8 mouse cellular contexts compared by ENCODE assay signal in the genomic region with DNA sequence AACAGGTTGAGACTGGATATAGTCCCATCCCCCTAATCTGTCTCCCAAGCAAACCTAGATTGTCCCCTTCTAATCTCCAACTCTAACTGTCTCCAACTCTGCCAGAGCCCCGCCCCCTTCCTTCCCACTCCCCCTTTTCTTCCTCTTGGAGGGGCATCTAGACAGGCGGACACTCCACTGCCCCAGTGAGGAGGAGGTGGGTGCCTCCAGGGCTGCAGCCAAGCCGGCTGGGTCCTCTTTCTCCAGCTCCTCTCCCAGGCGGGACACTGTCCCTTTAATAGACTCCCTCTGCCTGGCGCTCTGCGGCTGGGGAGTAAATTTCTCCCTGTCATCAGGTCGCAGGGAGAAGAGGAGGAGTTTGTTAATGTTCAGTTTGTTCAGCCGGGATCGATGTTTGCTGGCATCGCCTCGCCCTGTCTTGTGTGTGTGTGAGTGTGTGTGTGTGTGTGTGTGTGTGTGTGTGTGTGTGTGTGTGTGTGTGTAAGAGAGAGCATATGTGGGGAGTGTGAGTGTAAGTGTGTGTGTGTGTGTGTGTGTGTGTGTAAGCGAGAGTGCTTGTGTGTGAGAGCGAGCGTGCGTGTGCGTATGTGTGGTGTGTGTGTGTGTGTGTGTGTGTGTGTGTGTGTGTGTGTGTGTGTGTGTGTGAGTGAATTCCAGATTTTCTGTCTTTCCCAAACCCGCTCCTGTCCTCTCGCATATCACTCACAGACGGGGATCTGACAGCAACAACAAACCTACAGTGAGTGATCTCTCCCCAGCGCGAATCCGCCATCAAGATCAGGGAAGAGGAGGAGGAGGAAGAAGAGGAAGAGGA. TPM values are rescaled to one million over a fixed set of nuclear protein-coding genes. Genes with fewer than 3 reads are reported as not detected.
DNase-seq lines count a peak whose midpoint lies in the region; ATAC-seq lines count a peak whose summit lies in the region.

Gene Tshz2, plus strand, starts transcription at position 676 of the 814 bp plus-strand sequence.

- no peaks in the 10 kb centered on the region for H3K36me3 ChIP-seq in forebrain, embryonic 16.5 days (ENCODE audit: control insufficient read depth, insufficient read depth)
- no peaks in the 10 kb centered on the region for H3K36me3 ChIP-seq in lung, embryonic 15.5 days

- peaks cover 2% of the 10 kb centered on the region; the same call in 1 of the 2 replicates for H3K27me3 ChIP-seq in forebrain, embryonic 16.5 days (replicated peaks; ENCODE audit: control insufficient read depth, insufficient read depth, low read length)
- H3K27me3 ChIP-seq in lung, embryonic 15.5 days = no peaks in the 10 kb centered on the region

- peak; percentile 52 for DNase-seq in adrenal gland, adult 8-10 months
- DNase-seq in heart, postnatal 25 days (ENCODE audit: low spot score) = peak; percentile 61
- peak; percentile 75 to 84 for DNase-seq in kidney, postnatal 4 days
- DNase-seq in right cerebral cortex, postnatal 4 days = peak; percentile 27
- DNase-seq in cerebellum, adult 11 months = no peak

- H3K4me2 ChIP-seq in forebrain, embryonic 16.5 days (ENCODE audit: low read length) = peak within 1 kb of the TSS; percentile 72
- H3K4me2 ChIP-seq in lung, embryonic 15.5 days = peak within 1 kb of the TSS; percentile 85

- peak; percentile 30 for ATAC-seq in CD4-positive, CD25-positive, alpha-beta regulatory T cell, adult 4 months
- peak; percentile 80 for ATAC-seq in forebrain, embryonic 16.5 days
- peak; percentile 78 for ATAC-seq in lung, embryonic 15.5 days (ENCODE audit: borderline replicate concordance, extremely low read depth, low FRiP score, low TSS enrichment)

- peak within 1 kb of the TSS; percentile 53 for H3K9ac ChIP-seq in forebrain, embryonic 16.5 days (replicated peaks; ENCODE audit: low read depth, low read length)
- H3K9ac ChIP-seq in lung, embryonic 15.5 days = peak within 1 kb of the TSS; percentile 67

- peak within 1 kb of the TSS; percentile 0 for H3K27ac ChIP-seq in forebrain, embryonic 16.5 days (ENCODE audit: low read length)
- H3K27ac ChIP-seq in lung, embryonic 15.5 days = peak within 1 kb of the TSS; percentile 78

- intact Hi-C loops in heart, postnatal 25 days (cut with DNase I) = loop anchor here (2.0 to 5.0 kb wide), 4 partner anchors 35 to 215 kb away; no protein-coding TSS in a partner anchor

- 0% methylated on average over 22 of the region's 22 CpGs for WGBS in forebrain, embryonic 16.5 days
- WGBS in lung, embryonic 15.5 days = under 1% methylated on average over 22 of the region's 22 CpGs

- peaks cover 20% of the 10 kb centered on the region for H3K4me1 ChIP-seq in forebrain, embryonic 16.5 days (replicated peaks; ENCODE audit: control insufficient read depth, insufficient read depth, low read length)
- peaks cover 7% of the 10 kb centered on the region; the same call in 1 of the 2 replicates for H3K4me1 ChIP-seq in lung, embryonic 15.5 days

- peak within 1 kb of the TSS; percentile 48 for H3K4me3 ChIP-seq in forebrain, embryonic 16.5 days (replicated peaks; ENCODE audit: low read length)
- peak within 1 kb of the TSS; percentile 59 for H3K4me3 ChIP-seq in lung, embryonic 15.5 days

- no peaks in the 10 kb centered on the region for H3K9me3 ChIP-seq in forebrain, embryonic 16.5 days (ENCODE audit: control insufficient read depth, low read length)
- H3K9me3 ChIP-seq in lung, embryonic 15.5 days = no peaks in the 10 kb centered on the region

RNA-seq across cellular contexts. Expression of gene Tshz2, which starts in this region (rescaled TPM):
- under 1 TPM in 1 of 2 experiments, not detected in 1; 0.83 TPM for polyA plus RNA-seq in CD4-positive, CD25-positive, alpha-beta regulatory T cell, adult 4 months (2017; shearing (Covaris generic))
- total RNA-seq in adrenal gland, adult 8-10 months (2022) = 10 to 100 TPM; 40.4 to 58.6 (median 47.5) TPM
- polyA plus RNA-seq in forebrain, embryonic 16.5 days (2015; fragmentation: Nextera tagmentation; extraction: Ambion mirVana) = 6.1 and 12.0 TPM in 2 replicates
- 10 to 100 TPM; 12.8 to 14.4 TPM for total RNA-seq in heart, postnatal 25 days (2021)
- 5.9 and 7.5 TPM in 2 replicates for polyA plus RNA-seq in lung, embryonic 15.5 days (2015; fragmentation: Nextera tagmentation; extraction: Ambion mirVana)

Comparison
In these comparisons a context has a peak if more than half of its experiments do, and no peak if none do; other contexts are left out.
1. Peak in ATAC-seq in CD4-positive, CD25-positive, alpha-beta regulatory T cell, adult 4 months; RNA of the gene not detected or under 1 TPM.
2. ATAC-seq: peak in every context shown above with its lines; median percentile 80 in forebrain, embryonic 16.5 days; 78 in lung, embryonic 15.5 days; 30 in CD4-positive, CD25-positive, alpha-beta regulatory T cell, adult 4 months.